Mouse (Mus musculus): ENCODE measurements around the gene Mterf4.

Gene Mterf4

DNA sequence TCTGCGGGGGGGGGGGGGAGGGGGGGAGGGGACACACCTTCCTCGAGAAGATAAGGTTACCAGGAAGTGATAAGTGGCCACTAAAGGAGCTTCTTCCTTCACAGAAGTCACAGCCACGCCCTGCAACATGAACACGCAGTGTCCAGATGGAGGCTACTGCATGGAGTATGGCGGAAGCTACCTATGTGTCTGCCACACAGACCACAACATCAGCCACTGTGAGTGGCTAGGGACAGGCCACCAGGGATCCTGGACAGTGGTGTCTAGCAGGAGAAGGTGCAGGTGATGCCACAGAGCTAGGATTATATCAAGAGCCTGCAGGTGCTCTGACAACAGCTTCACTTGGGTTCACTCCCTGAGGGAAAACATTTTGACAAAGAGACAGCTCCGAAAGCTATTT, 34.0 kb downstream of the Mterf4 start:
- in situ Hi-C loops (cut with MboI; ENCODE audit: low pct_unique_long_range_greater_than_20kb in 1 of 2, low sequenced_read_pairs in 2 of 2, unreplicated experiment in 1 of 2): no loop called here

GRCm38 (mm10) chr1:93270516-93271240, 35.0 kb downstream of the Mterf4 start:
- in situ Hi-C loops (cut with MboI; ENCODE audit: low pct_unique_long_range_greater_than_20kb in 1 of 2, low sequenced_read_pairs in 2 of 2, unreplicated experiment in 1 of 2): no loop called here

- in situ Hi-C loops (cut with MboI; ENCODE audit: low pct_unique_long_range_greater_than_20kb in 1 of 2, low sequenced_read_pairs in 2 of 2, unreplicated experiment in 1 of 2): no loop called here
Measured at GRCm38 (mm10) chr1:93268246-93268645, 37.5 kb downstream of the Mterf4 start.

DNA sequence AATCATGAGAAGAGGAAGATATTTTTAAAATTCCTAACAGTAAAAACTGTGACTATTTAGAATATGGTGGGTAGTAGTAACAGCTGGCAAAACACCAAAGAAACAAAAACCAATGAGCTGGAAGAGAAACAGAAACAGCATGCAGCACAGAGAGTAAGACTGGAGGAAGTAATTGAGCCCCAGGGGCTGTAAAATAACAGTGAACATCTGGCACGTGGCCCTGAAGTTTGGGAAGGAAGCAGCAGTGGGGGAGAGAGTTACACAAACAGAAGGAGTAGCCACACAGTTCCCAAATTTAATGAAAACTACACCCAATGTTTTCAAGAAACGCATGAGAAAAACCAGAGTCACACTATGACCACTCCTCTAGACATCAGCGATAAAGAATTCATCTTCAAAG, 38.5 kb downstream of the Mterf4 start:
- in situ Hi-C loops (cut with MboI; ENCODE audit: low pct_unique_long_range_greater_than_20kb in 1 of 2, low sequenced_read_pairs in 2 of 2, unreplicated experiment in 1 of 2): no loop called here

DNA sequence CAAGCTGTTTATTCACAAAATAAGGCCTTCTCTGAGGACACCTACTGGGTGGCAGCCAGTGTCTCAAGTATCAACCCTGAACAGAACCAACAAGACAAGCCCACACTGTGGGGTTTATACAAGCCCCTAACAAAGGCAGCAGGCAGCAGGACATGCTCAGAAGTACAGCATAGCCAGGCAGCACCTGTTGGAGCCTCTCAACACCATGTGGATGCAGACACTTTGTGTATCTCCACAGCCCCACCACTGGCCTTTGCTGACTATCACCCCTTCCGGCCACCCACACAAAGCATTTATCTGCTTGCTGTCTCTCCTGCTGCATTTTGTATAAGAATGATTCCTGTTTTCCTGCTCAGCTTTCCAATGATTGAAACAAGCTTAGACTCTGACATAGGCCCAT, 48.2 kb downstream of the Mterf4 start:
- in situ Hi-C loops (cut with MboI; ENCODE audit: low pct_unique_long_range_greater_than_20kb in 1 of 2, low sequenced_read_pairs in 2 of 2, unreplicated experiment in 1 of 2): no loop called here

DNA sequence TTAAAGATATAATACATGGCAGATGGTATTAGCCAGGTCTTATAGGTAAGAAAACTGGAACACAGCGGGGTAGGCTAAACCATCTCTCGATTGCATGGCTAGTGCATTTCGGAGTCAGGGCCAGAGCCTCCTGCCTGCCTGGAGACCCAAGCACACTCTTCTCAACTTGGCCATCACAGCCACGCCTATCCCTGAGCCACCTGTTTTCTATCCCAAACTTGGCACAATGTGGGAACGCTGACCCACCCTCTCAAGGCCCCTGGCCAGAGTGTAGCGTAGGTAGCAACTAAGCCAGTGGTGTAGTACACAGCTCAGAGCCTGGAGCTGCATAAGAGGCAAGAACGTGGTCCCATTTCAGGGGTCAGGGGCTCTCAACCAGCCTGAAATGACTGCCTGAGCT, 50.0 kb downstream of the Mterf4 start:
- in situ Hi-C loops (cut with MboI; ENCODE audit: low pct_unique_long_range_greater_than_20kb in 1 of 2, low sequenced_read_pairs in 2 of 2, unreplicated experiment in 1 of 2): no loop called here

DNA sequence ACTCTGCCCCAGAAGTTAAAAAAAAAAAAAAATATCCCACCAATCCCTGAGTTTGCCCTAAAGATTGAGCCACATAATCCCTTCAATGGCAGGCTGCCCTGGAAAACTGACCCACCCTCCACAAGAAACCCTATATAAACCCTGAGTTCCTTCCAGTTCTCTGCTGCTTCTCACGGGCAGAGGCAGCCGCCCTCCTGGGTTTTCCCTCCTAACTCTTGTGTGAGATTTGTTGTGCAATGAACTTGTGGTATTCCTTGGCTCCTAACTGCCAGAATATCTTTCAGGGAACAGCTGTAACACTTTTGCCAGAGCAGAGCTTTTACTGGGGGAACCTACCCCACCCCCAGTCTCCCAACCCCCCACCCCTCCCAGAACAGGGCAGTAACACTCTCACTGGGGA, 53.1 kb downstream of the Mterf4 start:
- in situ Hi-C loops (cut with MboI; ENCODE audit: low pct_unique_long_range_greater_than_20kb in 1 of 2, low sequenced_read_pairs in 2 of 2, unreplicated experiment in 1 of 2): no loop called here
